Mouse (Mus musculus): ENCODE measurements around the gene Snrpn.
"Not testable (repeated sequence)": the region's sequence is repeated elsewhere in the genome, so short reads cannot be mapped to it uniquely, and the experiment has no call there.

Snrpn gene

DNA sequence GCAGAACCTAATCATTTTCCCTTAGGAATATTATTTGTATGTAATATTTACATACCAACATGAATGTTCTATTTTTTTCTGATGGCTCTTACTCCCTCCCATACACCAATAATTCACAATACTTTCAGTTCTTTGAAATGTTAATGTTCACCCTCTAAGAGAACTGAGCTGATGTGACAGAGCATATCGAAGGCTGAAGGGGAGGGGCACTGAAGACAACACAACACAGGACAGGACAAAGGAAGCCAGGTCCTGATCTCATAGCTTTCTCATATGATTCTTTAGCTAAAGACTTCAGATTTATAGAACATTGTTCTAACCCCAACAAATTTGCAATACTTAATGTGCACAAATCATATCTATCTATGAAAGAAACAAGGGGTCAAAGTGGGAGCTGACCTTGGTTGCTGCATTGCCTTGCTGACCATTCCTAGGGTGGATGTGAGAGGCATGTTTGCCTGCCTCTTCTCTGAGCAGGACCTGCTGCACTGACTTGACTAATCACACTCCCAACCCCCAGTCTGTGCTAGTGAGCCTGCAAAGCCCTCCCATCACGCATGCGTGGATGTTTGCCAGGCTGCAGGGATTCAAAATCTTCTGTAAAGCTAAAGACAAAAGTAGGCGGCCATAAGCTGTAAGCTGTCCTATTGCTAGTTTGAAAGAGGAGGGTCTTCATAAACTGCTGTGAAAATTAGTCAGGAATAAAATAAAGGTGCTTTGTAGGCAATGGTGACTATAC, at the start of gene Snrpn:
TSS of gene Snrpn (minus strand) at position 478 of the 739 bp plus-strand sequence.
- no peak for DNase-seq

DNA sequence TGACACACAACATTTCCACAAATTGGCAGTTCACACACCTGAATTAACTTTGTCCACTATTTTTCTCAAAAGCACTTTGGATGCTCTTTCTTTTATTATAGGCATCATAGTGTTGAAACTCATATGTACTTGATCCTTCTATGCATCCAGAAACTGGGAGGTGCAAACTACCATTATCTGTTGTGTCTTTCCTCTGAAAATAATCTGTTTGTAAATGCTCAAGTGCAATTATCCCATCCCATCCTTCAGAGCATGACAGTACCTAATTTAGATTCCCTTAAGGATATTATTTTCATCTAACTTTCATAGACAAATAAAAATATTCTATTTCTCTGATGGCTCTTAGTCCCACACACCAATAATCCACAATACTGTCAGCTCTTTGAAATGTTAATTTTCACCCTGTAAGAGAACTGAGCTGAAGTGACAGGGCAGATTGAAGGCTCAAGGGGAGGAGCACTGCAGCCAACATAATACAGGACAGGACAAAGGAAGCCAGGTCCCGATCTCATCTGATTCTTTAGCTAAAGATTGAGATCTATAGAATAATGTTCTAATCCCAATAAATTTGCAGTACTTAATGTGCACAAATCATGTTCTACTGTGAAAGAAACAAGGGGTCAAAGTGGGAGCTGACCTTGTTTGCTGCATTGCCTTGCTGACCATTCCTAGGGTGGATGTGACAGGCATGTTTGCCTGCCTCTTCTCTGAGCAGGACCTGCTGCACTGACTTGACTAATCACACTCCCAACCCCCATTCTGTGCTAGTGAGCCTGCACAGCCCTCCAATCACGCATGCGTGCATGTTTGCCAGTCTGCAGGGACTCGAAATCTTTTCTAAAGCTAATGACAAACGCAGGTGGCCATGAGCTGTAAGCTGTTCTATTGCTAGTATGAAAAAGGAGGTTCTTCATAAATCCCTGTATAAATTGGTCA, 30.5 kb upstream of the Snrpn start:
- no peak for DNase-seq

DNA sequence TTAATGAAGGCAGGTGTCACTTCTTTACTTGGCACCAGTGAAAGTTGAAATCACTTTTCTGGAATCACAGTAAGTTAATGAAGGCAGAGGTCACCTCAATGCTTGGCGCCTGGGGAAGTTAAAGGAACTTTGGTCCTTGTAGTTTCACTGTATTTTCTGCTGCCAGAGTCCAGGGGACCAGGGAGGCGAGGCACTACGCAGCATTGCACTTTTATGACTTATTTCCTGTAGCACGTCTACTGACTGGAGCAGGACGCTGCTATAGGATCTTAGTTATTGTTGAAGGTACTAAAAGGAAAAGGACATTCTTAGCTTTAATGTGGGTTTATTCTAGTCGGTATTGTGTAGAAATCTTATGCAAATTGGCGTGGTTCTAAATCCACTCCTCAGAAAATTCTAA, 14.7 kb downstream of the Snrpn start:
- DNase-seq = no peak

DNA sequence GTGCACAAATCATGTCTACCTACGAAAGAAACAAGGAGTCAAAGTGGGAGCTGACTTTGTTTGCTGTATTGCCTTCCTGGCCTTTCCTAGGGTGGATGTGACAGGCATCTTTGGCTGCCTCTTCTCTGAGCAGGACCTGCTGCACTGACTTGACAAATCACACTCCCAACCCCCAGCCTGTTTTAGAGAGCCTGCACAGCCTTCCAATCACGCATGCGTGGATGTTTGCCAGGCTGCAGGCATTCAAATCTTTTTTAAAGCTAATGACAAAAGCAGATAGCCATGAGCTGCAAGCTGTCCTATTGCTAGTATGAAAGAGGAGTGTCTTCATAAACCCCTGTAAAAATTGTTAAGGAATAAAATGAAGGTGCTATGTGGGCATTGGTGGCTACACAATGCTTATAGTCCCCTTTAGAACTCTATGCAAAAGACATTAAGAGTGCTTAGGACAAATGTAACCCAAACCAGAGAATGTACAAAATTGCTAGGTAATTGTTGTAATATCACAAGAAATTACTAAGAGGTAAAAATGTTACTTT, 16.9 kb downstream of the Snrpn start:
- not testable (repeated sequence) for DNase-seq

DNA sequence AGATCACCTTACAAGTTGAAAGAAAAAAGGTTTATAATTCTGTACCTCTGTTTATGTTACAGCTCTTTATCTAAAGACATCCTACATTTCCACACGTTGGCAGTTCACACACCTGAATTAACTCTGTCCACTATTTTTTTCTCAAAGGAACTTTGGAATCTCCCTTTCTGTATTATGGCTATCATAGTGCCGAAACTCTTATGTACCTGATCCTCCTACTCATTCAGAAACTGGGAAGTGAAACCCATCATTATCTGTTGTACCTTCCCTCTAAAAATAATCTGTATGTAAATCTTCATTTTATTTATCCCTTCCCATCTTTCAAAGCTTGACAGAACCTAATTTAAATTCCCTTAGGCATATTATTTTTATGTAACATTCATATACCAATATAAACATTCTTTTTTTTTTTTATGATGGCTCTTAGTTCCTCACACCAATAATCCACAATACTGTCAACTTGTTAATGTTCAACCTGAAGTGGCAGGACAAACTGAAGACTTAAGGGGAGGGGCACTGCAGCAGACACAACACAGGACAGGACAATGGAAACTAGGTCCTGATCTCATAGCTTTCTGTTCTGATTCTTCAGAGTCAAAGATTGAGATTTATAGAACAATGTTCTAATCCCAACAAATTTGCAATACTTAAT, 17.5 kb downstream of the Snrpn start:
- no peak for DNase-seq

DNA sequence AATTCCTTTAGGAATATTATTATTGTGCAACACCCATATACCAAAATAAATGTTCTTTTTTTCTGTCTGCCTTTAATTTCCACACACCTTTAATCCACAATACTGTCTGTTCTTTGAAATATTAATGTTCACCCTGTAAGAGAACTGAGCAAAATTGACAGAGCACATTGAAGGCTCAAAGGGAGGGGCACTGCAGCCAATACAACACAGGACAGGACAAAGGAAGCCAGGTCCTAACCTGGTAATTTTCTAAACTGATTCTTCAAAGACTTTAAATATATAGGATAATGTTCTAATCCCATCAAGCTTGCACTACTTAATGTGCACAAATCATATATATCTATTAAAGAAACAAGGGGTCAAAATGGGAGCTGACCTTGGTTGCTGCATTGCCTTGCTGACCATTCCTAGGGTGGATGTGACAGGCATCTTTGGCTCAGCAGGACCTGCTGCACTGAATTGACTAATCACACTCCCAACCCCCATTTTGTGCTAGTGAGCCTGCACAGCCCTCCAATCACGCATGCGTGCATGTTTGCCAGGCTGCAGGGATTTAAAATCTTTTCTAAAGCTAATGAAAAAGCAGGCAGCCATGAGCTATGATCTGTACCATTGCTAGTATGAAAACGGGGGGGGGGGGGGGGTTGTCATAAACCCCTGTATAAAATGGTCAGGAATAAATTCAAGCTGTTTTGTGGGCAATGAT, 42.7 kb downstream of the Snrpn start:
- DNase-seq = no peak

DNA sequence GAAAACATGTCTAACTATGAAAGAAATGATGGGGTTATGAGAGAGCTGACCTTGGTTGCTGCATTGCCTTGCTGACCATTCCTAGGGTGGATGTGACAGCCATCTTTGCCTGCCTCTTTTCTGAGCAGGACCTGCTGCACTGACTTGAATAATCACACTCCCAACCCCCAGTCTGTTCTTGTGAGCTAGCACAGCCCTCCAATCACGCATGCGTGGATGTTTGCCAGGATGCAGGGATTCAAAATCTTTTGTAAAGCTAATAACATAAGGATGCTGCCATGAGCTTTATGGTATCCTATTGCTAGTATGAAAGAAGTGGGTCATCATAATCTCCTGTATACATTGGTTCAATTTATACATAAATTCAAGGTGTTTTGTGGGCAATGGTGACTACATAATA, 63.7 kb downstream of the Snrpn start:
- no peak for DNase-seq

DNA sequence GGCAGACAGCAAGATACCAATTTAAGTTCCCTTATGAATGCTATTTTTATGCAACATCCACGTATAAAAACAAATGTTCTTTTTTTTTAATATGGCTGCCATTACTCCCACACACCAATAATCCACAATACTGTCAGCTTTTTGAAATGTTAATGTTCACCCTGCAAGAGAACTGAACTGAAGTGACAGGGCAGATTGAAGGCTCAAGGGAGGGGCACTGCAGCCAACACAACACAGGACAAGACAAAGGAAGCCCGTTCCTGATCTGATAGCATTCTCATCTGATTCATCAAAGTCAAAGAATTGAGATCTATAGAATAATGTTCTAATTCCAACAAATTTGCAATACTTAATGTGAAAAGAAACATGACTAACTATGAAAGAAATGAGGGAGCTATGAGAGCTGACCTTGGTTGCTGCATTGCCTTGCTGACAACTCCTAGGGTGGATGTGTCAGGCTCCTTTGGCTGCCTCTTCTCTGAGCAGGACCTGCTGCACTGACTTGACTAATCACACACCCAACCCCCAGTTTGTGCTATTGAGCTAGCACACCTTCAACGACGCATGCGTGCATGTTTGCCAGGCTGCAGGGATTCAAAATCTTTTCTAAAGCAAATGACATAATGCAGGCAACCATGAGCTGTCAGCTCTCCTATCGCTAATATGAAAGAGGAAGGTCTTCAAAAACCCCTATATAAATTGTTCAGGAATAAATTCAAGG, 92.4 kb downstream of the Snrpn start:
- DNase-seq = no peak

DNA sequence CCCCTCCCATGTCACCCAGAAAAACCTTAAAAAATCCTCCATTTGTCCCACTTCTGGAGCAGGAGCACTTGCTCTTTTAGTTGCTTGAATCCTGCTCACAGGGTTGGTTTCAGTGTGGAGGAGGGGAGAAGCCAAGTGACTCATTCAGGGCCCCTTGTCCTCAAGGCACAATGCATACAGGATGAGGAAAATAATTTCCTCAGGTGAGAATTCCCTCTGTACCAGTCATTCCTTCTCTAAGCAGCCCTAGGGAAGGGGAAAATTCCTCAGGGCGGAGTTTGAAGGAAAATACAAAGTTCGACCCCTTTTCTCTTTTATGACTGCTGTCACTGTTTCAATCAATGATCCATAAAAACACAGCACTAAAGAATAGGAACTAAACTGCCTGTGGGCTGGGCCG, 126.8 kb downstream of the Snrpn start:
- no peak for DNase-seq

DNA sequence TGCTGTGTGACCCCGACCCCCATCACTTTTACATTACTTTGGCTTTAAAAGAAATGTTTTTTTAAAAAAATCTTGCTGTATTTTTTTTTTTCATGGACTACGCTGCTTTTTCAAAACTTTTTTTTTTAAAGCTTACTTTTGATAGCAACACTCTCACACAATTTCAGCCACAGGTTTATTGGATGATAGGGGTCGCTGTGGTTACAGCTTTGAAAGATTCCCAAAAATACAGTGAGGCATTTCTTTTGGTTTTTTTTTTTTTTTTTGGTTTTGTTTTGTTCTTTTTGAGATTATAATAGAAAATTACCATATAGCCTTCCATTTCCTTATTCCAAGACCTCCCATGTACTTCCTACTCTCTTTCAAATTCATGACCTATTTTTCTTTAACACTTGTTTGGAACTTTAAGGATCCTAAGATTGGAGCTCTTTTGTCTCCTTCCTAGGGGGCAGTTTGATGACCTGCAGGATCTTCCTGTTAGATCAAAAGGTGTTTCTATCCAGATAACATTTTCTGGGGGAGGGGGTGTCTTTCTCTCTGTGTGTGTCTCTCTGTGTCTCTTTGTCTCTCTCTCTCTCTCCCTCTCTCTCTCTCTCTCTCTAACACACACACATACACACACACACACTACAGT, 132.2 kb downstream of the Snrpn start:
- DNase-seq = no peak

DNA sequence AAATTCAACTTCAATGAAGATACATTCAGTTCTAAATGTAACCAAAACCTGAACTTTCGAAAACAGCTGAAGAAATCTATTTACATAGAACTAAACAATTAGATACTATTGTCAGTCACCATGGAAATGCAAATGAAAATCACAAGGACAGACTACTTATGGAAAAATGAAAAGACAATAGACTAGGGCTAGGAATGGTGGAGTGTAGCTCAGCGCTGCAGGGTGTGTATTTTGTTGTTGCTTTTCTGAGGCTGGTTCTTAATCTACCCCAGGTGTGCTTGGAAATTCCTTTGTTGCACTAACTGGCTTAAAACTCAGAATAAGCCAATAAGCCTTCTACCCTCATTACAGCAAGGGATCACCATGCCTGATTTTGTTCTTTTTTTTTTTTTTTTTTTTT, 133.8 kb downstream of the Snrpn start:
- no peak for DNase-seq

DNA sequence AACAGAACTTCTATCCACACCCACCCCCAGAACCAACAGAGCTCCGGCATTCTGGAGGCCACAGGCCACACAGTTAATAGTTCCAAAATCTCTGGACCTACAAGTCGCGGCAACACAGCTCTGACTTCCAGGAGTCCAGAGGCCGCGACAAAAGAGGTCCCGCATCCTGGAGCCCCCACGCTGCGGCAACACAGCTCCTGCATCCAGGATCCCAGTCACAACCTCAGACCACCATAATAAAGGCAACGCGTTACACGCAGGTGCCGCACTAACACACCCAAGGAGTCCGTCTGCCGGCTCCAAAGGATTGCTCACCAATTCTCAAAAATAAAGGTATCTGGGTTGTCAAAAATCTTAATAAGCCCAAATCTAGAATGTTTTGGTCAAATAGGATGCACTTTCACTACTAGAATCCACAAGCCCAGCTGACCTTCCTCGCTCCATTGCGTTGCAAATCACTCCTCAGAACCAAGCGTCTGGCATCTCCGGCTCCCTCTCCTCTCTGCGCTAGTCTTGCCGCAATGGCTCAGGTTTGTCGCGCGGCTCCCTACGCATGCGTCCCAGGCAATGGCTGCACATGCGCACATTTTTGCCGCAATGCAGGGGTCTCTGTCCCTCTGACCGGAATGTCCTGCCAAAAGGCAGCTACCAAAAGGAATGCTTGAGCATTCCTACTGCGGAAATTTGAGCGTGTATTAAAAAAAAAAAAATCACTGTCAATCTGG, 135.3 kb downstream of the Snrpn start, which contains the start of the genes Snurf and Gm38393:
TSS of gene Snurf (minus strand) at position 444 of the 725 bp plus-strand sequence.
TSS of gene Gm38393 (minus strand) at position 459 of the 725 bp plus-strand sequence.
- DNase-seq = no peak

DNA sequence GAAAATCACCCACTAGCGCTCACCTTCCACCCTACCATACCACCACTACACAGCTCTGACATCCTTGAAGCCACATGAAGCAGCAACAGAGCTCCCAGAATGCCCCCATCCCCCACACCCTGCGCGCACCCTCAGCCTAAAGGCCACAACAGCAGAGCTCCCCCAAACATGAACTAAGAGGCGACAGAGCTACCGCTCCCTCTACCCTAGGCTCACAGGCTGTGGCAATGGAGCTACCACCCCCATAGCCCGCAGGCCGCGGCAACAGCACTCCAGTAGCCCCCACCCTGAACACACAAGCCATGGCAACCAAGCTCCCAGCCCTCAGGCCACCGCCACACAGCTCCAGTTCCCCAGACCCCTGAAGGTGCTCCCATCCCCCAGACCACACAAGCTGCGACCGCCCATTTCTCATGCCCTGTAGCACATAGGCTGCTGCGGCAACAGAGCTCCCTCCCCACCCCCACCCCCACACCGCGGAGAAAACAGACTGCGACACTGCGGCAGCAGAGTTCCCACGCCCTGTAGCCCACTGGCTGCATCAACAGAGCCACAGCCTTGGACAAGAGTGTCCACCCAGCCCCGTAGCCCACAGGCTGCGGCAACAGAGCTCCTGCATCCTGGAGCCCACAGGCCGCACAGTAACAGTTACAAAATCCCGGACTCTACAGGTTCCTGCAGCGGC, 136.0 kb downstream of the Snrpn start:
- no peak for DNase-seq

DNA sequence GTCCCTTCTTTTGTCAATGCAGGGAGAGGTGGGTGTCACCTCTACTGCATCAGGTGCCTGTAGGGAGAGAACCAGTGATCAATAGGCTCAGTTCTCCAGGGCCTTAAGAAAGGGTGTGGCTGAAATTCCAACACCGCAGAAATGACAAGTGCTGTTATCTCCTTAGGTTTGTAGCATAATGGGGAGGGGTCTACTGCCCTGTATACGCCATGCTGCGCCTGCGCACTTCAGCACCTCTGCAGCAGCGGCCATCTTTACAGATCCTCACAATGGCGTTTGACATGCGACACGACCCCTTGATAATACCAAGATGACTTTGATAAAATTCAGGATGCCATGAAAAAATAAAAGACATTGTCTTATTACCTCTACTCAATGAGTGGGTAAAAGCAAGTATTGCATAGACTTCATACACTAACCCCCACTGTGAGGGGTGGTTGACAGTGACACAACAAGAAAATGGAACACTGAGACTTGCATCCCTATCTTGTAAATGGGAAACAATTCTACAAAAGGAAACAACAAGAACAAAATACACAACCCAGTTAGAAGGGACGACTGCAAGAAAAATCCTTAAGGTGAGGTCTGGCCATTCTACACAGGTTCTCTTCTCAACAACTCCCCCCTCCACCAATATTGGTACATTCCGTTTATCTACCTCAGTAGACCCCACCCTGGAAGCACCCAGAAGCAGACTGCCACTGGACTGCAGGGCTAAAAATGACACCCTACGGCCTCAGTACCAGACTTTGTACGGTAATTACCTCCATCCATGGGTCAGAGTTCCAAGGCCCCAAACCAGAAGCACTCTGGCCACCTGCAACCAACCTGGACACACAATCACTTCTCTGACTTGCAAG, 136.8 kb downstream of the Snrpn start:
- DNase-seq = no peak

DNA sequence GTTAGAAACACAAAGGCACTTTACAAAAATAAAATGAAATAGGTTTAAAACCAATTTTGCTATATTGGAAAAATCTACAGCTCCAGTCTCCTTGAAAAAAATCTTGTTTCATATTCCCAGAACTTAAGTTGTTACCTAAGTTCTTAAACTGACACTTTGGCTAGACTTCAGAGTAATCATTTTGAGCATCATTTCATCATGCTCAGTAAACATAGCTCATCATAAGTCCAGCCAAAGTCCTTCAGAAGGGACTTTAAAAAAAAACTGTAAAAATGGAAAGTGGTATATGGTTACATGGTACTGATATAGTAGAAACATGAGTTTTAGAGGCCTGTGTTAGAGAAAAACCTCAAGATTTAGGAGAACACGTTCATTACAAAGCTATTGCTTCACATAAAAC, 161.4 kb downstream of the Snrpn start:
- no peak for DNase-seq
